Mouse (Mus musculus) cerebellum, adult 2 months (tissue): ENCODE data around the gene A130010J15Rik.

Experiments
- CTCF ChIP-seq: fragments of 200-500 bp; IDR thresholded peaks from 2 replicates; pipeline ENCODE4 v1.5.1; 2011; ENCODE audit warnings: low read depth, mild to moderate bottlenecking, control low read depth, low read length, moderate library complexity, borderline replicate concordance; ENCODE audit not compliant: insufficient read depth
- POLR2A ChIP-seq: fragments of 200-500 bp; IDR thresholded peaks from 2 replicates; pipeline ENCODE4 v1.6.1; 2011; ENCODE audit warnings: low read length, control low read depth, borderline replicate concordance; ENCODE audit not compliant: insufficient read depth

DNA sequence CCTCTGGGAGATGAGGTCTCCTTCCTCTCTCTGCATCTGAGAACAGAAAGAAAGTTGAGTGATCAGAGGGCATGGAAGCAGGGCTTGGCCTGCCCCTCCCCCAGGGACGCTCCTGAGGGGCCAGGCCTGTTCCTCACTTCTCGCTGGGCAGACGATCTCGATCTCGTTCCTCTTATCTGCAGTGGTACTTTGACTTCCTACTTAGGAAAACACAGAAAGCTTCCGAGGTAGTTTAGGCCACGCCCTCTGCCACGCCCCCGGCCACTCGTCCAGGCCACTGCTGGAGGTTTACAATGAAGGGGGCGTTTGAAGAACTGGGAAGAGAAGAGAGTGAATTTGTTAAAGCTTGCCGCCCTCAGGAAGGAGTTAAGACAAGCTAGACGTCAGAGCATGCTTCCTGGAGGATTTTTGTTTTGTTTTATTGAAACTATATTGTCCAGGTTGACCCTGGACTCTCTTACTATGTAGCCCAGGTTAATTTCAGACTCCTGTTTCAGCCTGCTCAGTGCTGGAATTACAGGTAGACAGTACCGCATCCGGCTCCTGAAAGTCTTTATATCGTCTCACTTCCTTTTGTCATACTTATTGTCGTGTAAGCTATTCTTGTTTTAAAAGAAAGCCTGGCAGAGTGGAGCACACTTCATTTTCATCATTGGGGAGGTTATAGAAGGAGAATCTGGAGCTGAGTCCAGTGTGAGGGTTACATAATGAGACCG, 7.4 kb upstream of the A130010J15Rik start:
- no peak for TF ChIP-seq CTCF
- TF ChIP-seq POLR2A, result no peak
